Mouse (Mus musculus): ENCODE results near the gene Oscp1.

DNA sequence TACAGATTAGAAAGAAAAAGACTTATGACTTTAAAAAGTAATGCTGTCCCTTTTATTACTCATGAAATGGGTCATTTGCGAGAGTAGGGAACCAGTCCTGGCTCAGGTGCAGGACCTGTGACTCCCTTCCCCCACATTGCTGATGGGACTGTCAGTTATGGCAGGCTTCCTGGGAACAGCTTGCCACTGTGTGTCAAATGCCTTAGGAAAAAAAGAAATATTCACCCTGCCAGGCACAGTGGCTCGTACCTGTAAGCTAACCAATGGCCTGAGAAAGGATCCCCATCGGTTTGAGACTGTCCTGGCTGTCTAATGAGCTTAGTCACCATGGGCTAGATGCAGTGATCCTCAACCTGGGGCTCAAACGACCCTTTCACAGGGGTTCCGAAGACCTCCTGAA lies 61.7 kb downstream of the Oscp1 start:
- TF ChIP-seq CTCF (IDR thresholded peaks at IDR 0.05; ENCODE audit: low read depth, low read length) (no peak), POLR2A (IDR thresholded peaks at IDR 0.05; ENCODE audit: extremely low read depth, insufficient read depth, low read length) (no peak)

Data from liver, adult 2 months (tissue).